Mouse (Mus musculus) megakaryocyte-erythroid progenitor cell, adult 5 weeks (primary cell): ENCODE data around the gene Aplp2. TPM values are rescaled to one million over a fixed set of nuclear protein-coding genes. Genes with fewer than 3 reads are reported as not detected.

Experiments
- polyA plus RNA-seq: library from polyadenylated mRNA; stranded (reverse); fragments of >175 nt; gene quantifications from 2 replicates; pipeline ENCODE4 v1.2.3, GENCODE M21; 2012

Gene Aplp2
- polyA plus RNA-seq: 12.1 and 16.6 TPM in 2 replicates

GRCm38 (mm10) chr9:31211690-31212499 is at the start of gene Aplp2:
TSS of gene Aplp2 (minus strand) at chr9:31211815.

GRCm38 (mm10) chr9:31131205-31131968 is 80.2 kb downstream of the Aplp2 start, which contains the start of gene St14:
TSS of gene St14 (minus strand) at chr9:31131853.

Other genes starting within 250 kb of the Aplp2 start
- 7.1 and 8.0 TPM in 2 replicates for gene Zbtb44, start 181.2 kb downstream of the Aplp2 start, polyA plus RNA-seq
- gene St14, start 80.0 kb downstream of the Aplp2 start, polyA plus RNA-seq: 5.9 and 6.2 TPM in 2 replicates
- gene Prdm10, start 68.7 kb upstream of the Aplp2 start, polyA plus RNA-seq: 2.5 and 3.5 TPM in 2 replicates
- gene Nfrkb, start 174.4 kb upstream of the Aplp2 start, polyA plus RNA-seq: 19.5 and 20.8 TPM in 2 replicates